Mouse (Mus musculus) naive thymus-derived CD4-positive, alpha-beta T cell, adult 2 months (primary cell): ENCODE results near the gene D10Jhu81e.

ENCODE experiments used
- DNase-seq: peaks from one replicate; pipeline ENCODE4 v3.0.0-alpha.2; 2011; ENCODE audit warnings: low read depth

The D10Jhu81e gene

GRCm38 (mm10) chr10:78129423-78129822 is 40.2 kb downstream of the D10Jhu81e start:
- no peak for DNase-seq

- no peak for DNase-seq
Measured at GRCm38 (mm10) chr10:78128647-78129046, 40.9 kb downstream of the D10Jhu81e start.

DNA sequence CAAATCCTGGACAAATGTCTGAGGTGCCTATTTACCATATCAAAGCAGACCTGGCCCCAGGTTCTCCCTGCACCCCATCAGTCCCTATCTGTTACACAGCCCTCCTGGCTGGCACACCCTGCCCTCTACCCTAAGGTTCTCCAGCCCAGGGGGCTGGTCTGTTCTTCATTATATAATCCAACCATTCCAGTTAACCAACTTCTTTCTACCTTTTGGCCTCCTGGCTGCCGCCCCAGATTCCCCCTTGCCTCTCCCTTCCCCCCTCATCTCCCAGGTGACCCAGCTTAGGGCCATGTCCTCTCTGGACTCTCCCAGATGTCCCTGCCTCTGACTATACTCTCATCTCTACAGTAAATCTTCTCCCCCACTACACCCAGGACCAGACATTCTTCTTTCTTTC is 41.7 kb downstream of the D10Jhu81e start:
- DNase-seq = no peak

GRCm38 (mm10) chr10:78127046-78127870 is 42.3 kb downstream of the D10Jhu81e start:
- DNase-seq = no peak

DNA sequence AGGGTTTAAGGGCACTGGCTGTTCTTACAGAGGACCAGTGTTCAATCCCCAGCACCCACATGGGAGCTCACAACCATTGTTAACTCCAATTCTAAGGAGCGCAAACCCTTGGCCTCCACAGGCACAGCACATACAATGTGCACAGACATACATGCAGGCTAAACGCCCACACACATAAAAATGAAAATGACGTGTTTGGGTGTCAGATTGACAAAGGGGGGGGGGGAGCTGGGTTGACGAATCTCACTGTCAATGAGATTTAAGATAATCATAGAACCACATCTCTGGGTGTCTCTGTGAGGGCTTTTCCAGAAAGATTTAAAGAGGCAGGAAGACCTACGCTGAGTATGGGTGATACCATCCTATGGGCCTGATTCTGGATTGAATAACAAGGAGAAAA is 43.3 kb downstream of the D10Jhu81e start:
- DNase-seq = no peak

GRCm38 (mm10) chr10:78125061-78125460 is 44.5 kb downstream of the D10Jhu81e start:
- peak; percentile 63 for DNase-seq

- peak; percentile 33 for DNase-seq
Measured at GRCm38 (mm10) chr10:78124137-78124536, 45.4 kb downstream of the D10Jhu81e start.

DNA sequence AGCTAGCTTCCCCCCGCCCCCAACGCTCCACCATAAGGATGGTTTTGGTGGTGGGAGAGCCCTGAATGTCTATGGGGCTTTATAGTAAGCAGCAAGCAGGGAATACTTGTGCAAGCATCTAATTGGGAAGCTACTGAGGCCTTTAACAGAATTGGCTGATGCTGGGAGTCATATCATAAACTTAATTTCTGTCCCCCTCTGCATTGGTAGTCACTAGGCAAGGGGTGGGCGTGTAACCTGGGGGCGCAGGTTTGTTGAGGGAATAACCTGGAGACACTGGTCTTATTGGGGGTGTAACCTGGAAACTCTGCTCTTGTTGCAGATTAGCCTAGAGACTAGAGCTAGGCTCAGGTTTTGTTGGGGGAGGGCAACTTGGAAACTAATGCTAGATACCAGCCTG is 50.2 kb downstream of the D10Jhu81e start:
- no peak for DNase-seq

- DNase-seq = no peak
Measured at GRCm38 (mm10) chr10:78115153-78115552, 54.4 kb downstream of the D10Jhu81e start.

GRCm38 (mm10) chr10:78114521-78115092 is 55.0 kb downstream of the D10Jhu81e start:
- no peak for DNase-seq
